Mouse (Mus musculus) v-Abl transformed pro-B cells (cell line): ENCODE results near the gene Il4.

Experiments used
- in situ Hi-C, 2 experiments: fragments of 400-800 bp; cut with MboI; formaldehyde crosslinking; loops; one replicate each; pipeline ENCODE4 v1.15.1; 2025; ENCODE audit not compliant: unreplicated experiment in 2 of 2

The Il4 gene

DNA sequence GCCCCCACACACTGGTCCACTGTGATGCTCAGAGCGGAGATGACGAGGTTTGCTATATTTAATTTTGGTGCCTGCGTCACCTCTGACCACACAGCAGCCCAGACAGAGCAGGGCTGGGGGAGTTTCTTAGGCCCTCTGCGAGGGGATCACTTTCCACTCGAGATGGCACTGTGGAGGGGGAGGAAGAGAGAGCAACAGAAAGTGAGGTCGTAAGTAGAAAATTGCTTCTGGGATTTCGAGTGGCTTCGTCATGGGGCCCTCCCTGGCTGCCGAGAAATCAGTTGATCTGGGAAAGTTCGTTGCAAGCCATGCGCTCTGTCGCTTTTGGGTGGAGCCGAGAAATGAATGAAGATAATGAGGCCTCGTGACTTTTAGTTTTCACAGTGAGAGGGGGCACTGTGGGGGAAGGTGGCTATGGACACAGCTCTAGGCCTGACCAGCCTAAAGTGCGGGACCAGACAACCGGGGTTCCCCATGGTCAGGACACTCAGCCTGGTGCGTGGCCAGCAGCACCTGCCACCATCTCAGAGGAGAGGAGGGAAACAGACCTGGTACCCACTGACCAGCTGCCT is 8.4 kb upstream of the Il4 start:
- in situ Hi-C loops, result loop anchor here (5.0 kb wide), 1 partner anchor 160 kb away; no protein-coding TSS in a partner anchor

DNA sequence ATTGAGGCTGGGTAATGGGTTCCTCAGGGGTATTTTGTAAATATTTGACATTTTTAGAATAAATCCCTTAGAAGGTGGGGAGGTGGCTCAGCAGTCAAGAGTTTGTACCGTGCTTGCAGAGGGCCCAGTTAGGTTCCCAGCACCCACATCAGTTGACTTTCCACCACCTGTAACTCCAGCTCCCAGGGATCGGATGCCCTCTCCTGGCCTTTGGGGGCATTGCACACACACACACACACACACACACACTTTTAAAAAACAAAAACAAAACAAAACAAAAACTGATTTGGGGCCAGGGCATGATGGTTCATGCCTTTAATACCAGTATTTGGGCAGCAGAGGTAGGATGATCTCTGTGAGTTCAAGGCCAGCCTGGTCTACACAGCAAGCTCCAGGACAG is 5.7 kb upstream of the Il4 start:
- in situ Hi-C loops, result no loop called here

DNA sequence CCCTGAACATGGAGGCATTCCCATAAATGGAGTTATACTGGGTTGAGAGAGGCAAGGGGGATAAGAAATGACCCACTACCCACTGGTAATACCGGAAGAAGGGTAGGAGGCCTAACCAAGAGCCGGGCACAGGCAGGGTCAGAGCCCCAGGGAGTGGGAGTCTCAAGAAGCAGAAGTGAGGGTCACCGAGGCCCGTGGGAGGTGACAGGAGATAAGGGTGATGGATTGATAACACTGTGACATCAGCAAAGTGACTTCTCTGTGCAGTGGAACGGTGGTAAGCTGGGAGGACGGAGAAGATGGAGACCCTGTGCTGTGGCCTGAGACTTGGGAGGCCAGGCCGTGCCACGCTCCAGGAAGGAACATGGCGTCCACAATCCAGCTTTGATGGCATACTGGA is 5.1 kb upstream of the Il4 start:
- in situ Hi-C loops, result no loop called here

DNA sequence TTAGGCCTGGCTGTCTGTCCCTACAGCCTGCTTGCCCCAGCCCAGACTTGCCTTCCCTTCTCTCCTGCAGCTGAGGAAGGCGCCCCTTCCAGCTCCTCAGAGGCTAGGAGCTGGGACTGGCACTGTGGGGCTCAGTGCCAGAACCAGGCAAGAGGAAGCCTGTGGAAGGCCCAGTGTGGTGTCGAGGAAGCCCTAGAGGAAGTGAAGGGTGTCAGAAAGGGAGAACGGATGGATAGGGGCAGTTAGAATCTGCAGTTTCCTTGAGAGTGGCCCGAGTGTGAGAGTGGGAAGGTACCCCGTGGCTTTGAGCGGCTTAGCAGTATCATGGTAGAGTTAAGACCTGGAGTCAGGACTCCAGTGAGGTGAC is 4.0 kb upstream of the Il4 start:
- in situ Hi-C loops, result no loop called here

- in situ Hi-C loops, result no loop called here
These were observed 3.3 kb upstream of the Il4 start for GRCm38 (mm10) chr11:53621582-53622439.

GRCm38 (mm10) chr11:53620094-53620493 is 1.6 kb upstream of the Il4 start:
- in situ Hi-C loops, result no loop called here

- in situ Hi-C loops, result no loop called here
These were observed 959 bp upstream of the Il4 start for GRCm38 (mm10) chr11:53619428-53619827.

DNA sequence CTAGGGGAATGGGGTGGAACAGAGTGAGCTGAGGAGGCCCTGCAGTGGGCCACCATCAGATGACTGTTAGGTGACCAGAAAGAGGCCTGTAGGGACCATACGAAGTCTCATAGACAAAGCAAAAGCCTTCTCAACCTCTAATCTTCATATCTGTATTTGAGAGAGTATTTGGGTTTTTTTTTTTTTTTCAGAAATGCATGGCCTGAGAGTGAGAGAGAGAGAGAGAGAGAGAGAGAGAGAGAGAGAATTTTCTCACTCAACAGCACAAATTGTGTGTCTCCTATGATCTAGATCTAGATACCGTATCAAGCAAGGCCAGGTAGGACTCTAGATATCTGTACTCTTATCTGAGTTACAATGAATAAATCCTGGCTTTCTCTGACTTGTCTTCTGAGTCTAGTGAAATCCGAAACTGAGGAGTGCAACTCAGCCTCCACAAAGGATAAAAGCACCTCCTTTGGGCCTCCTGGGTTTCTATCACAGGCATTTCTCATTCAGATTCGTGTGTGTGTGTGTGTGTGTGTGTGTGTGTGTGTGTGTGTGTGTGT is 833 bp downstream of the Il4 start:
- in situ Hi-C loops, result no loop called here

- in situ Hi-C loops, result no loop called here
These were observed 1.5 kb downstream of the Il4 start for GRCm38 (mm10) chr11:53616748-53617558.

DNA sequence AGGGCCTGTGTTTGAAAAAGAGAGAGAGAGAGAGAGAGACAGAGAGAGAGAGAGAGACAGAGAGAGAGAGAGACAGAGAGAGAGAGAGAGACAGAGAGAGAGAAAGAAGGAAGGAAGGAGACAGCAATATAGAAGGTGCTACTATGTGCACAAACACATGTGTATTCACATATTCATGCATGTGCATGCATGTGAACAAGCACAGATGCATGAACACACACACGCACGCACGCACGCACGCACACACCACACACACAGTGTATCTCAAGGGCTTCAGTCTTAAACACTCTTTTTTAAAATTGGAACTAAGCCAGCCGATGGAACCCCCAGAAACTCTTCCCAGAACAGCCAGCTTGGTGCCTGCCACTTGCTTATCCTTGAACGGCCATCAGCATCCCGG is 2.9 kb downstream of the Il4 start:
- in situ Hi-C loops, result no loop called here

- in situ Hi-C loops, result no loop called here
These were observed 3.3 kb downstream of the Il4 start for GRCm38 (mm10) chr11:53615172-53615571.

DNA sequence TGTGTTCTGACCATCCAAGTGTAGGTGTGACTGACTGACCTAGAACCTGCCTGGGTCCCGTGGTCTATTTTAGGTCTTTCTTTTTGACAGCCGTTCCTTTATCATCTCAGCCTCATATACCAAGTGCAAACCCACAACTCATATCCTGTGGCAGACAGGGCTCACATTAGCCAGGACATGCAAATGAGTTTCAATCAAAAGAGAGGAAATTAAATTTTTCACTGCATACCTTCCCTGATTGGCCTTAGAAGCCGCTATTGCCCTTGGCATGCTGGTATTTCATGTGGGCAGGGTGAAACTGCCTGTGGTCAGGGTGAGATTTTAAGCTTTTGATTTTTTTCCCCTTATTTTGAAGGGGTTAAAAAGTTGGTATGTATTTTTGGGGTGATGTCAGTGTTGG is 8.8 kb downstream of the Il4 start:
- in situ Hi-C loops, result no loop called here

DNA sequence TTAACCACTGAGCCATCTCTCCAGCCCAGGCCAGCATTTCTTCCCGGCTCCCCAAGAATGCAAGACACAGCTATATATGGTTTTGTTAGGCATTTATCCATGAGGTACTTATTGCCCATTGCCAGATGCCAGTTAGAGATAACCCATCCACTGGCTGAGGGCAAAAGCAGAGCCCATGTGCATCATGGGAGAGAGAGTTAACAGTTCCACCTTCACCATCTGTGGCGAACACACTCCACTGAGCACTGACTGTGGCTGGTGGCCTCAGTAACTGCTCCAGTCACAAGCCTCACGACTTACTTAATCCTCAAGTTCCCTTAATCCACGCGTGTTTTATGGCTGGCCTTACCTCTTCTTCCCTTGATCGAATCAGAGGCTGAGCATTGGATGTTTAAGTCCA is 9.2 kb downstream of the Il4 start:
- in situ Hi-C loops, result no loop called here

DNA sequence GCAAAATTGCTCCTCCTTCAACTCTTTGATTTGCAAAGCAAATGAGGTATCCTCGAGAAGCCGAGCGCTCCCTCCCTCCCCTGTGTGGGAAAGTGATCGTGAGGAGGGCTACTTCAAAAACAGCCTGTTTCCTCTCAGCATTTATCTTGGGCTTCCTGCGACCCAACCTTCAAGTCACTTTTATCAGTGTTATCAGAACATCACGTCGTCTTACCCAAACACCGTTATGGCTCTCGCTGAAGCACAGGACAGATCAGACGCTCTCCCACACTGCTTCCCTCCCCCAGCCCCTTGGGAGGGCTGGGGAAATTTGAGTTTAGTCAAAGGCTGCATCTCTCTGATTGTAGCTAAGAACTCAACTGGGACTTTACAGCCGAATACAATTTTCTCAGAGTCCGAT is 12.9 kb downstream of the Il4 start:
- in situ Hi-C loops, result no loop called here

- in situ Hi-C loops, result no loop called here
These were observed 13.5 kb downstream of the Il4 start for GRCm38 (mm10) chr11:53604983-53605382.

DNA sequence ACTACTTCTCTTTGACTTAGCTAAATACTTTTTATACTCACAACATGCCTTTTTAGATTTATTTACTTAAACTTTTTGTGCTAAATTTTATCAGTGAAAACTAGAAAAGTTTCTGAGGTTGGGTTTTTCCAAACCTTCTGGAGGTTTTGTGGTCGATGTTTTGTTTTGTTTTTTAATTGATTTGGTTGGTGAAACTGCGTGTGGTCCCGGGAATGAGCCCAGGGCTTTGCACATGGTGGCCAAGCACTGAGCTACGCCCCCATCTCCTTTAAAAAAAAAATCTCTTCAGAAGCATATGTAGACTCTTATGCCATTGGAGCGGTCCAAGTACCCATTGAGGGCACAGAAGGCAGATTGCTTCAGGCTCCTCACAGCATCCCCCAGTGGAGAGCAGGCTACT is 27.4 kb downstream of the Il4 start:
- in situ Hi-C loops, result no loop called here

DNA sequence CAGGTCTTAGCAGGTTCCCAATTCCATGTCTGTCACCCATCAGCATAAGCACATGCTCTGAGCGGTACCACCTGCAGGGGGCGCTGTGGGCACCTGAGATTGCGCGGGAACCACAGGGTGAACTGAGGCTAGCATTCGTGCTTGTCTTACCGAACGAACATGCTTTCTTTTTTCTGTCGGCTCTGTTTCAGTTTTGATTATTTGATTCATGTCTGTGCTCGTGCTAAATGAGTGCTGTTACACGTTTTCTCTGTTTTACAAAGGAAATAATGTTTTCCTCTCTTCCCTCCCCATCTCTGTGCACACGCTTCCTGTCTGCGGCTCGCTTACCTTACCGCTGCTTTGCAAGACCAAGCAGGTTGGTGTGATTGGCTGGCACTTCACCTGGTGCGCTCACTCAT is 28.1 kb downstream of the Il4 start:
- in situ Hi-C loops, result no loop called here

DNA sequence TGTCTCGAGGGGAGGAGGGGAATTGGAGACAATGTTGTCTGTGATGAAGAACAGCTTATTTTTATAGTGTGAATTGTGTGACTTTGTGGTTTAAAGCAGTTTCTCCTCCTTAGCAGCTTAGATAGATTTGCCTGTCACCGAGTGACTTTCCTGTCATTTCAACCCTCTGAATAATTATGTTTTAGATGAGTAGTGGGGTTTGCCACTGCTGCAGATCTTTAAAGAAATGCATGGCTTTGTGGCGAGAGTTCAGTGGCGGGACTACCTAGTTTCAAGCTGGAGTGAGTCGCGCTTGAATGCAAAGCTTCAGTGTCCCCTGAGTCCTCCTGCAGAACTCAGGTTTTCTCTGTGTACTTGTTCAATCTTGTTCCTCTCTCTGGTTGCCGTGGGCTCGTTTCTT is 30.2 kb downstream of the Il4 start:
- in situ Hi-C loops, result no loop called here

- in situ Hi-C loops, result no loop called here
These were observed 33.0 kb downstream of the Il4 start for GRCm38 (mm10) chr11:53585510-53585909.

DNA sequence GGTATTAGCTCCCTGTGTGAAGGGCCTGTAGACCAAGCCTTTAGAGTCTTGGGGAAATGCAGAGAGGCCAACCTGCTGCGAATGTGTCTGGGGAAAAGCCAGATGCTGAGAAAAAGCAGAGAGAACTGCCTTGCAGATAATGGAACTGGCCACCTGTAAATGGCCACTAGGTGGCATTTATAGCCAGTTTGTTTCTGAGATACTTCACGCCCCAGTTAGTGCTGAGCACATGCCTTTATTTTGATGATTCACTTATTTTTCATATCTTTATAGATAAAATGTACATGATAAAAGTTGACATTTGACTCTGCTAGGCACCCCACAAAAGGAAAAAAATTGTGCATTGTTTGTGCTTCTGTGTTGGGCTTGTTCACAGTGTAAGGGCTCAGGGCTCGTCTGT is 33.6 kb downstream of the Il4 start:
- in situ Hi-C loops, result no loop called here

DNA sequence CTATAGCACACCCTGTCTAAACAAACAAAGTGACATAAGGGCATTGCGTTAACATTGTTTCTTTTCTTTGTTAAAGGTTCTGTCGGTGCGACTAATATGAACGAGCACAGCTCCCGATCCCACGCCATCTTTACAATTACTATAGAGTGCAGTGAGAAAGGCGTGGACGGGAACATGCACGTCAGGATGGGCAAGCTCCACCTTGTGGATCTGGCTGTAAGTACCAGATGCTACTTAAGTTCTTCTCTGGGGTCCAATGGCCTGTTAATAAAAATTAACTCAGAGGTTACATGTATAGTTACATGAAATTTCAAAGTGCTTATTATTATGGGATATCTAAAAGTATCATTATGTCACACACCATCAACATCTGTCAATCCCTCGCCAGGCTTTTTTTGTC is 35.3 kb downstream of the Il4 start:
- in situ Hi-C loops, result no loop called here
